Mouse (Mus musculus): ENCODE results near the gene Gdf2. TPM values are rescaled to one million over a fixed set of nuclear protein-coding genes. Genes with fewer than 3 reads are reported as not detected.

Gene Gdf2
- polyA plus RNA-seq, 2 experiments from 2014 or later: not detected

GRCm38 (mm10) chr14:33958186-33958585, 17.3 kb downstream of the Gdf2 start:
- ATAC-seq: no peak

GRCm38 (mm10) chr14:33958841-33959240, 18.0 kb downstream of the Gdf2 start:
- ATAC-seq: no peak

- no peak for ATAC-seq
Observed at GRCm38 (mm10) chr14:33959341-33959740, 18.5 kb downstream of the Gdf2 start.

GRCm38 (mm10) chr14:33965675-33966074, 24.8 kb downstream of the Gdf2 start:
- ATAC-seq: no peak

- ATAC-seq: no peak
Observed at GRCm38 (mm10) chr14:33972679-33973078, 31.8 kb downstream of the Gdf2 start.

- no peak for ATAC-seq
Observed at GRCm38 (mm10) chr14:33974752-33975151, 33.9 kb downstream of the Gdf2 start.

- ATAC-seq: no peak
Observed at GRCm38 (mm10) chr14:33977748-33978147, 36.9 kb downstream of the Gdf2 start.

GRCm38 (mm10) chr14:33978604-33979059, 37.8 kb downstream of the Gdf2 start, which contains the start of gene Zfp488:
TSS of gene Zfp488 (minus strand) at chr14:33978764.
- ATAC-seq: no peak

GRCm38 (mm10) chr14:33989201-33989600, 48.4 kb downstream of the Gdf2 start:
- ATAC-seq: no peak

GRCm38 (mm10) chr14:33991971-33992370, 51.1 kb downstream of the Gdf2 start:
- no peak for ATAC-seq

GRCm38 (mm10) chr14:33993051-33993450, 52.2 kb downstream of the Gdf2 start:
- ATAC-seq: no peak

- no peak for ATAC-seq
Observed at GRCm38 (mm10) chr14:33993521-33994289, 52.9 kb downstream of the Gdf2 start.

Other genes starting within 250 kb of the Gdf2 start
- not detected for gene Gdf10, start 17.5 kb upstream of the Gdf2 start, polyA plus RNA-seq (2017; shearing (Covaris generic))
- gene Rbp3, start 13.0 kb downstream of the Gdf2 start, polyA plus RNA-seq (2017; shearing (Covaris generic)): not detected
- gene Zfp488, start 37.7 kb downstream of the Gdf2 start, polyA plus RNA-seq (2017; shearing (Covaris generic)): not detected
- gene Gm30083, start 74.1 kb downstream of the Gdf2 start, polyA plus RNA-seq (2017; shearing (Covaris generic)): not detected
- not detected for gene Gm5460, start 75.7 kb downstream of the Gdf2 start, polyA plus RNA-seq (2017; shearing (Covaris generic))
- gene Antxrl, start 111.7 kb downstream of the Gdf2 start, polyA plus RNA-seq (2017; shearing (Covaris generic)): not detected
- gene Anxa8, start 144.9 kb downstream of the Gdf2 start, polyA plus RNA-seq (2017; shearing (Covaris generic)): not detected
- gene A630023A22Rik, start 161.7 kb downstream of the Gdf2 start, polyA plus RNA-seq (2017; shearing (Covaris generic)): not detected
- gene Npy4r, start 211.4 kb downstream of the Gdf2 start, polyA plus RNA-seq (2017; shearing (Covaris generic)): not detected

Data from activated CD4-positive, CD25-positive, alpha-beta regulatory T cell, adult 4 months (primary cell).